Mouse (Mus musculus): ENCODE measurements around the gene Tmbim1. TPM values are rescaled to one million over a fixed set of nuclear protein-coding genes. Genes with fewer than 3 reads are reported as not detected.
"Not testable (repeated sequence)": the region's sequence is repeated elsewhere in the genome, so short reads cannot be mapped to it uniquely, and the experiment has no call there.

The Tmbim1 gene
- polyA plus RNA-seq, 1 experiment from 2014 or later, result 18.8 TPM

DNA sequence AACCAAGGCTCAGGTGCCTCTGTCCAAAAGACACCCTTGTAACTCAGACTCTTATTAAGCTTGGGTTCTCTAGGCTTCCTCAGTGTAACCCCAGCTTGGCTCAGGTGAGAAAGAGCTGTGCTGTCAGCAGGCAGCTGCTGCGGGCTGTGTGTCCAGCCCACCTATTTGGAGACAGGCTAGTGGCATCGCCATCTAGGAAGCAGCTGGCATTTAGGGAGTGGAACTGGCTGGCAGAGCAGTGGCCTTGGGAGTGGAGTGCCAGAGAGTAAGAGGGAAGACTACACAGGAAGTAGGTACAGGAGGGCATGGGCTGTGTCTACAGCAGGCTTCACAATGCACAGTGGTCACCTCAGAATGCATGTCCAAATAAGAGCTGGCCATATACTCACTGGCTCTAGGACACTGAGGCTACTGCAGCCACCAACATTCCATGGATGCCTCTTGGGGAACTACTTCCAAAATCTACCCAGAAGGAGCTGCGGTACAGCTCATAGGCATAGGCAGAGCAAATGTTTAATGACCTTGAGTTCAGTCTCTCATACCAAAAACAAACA, 11.3 kb downstream of the Tmbim1 start:
- Histone ChIP-seq H3K36me3 (ENCODE audit: control insufficient read depth, insufficient read depth) (peaks cover 8% of the 10 kb centered on the region), H3K9me3 (replicated peaks; ENCODE audit: control insufficient read depth, low read length) (no peaks in the 10 kb centered on the region), H3K4me3 (ENCODE audit: low read depth, low read length) (no peak overlapping the region), H3K4me1 (ENCODE audit: control insufficient read depth, low read depth, low read length) (peaks cover 43% of the 10 kb centered on the region), H3K9ac (ENCODE audit: low read depth, low read length) (no peak overlapping the region), H3K27ac (ENCODE audit: low read length) (no peak overlapping the region), H3K27me3 (ENCODE audit: control insufficient read depth, insufficient read depth, low read depth, low read length) (no peaks in the 10 kb centered on the region), H3K4me2 (ENCODE audit: low read depth, low read length) (no peak overlapping the region)
- ATAC-seq (ENCODE audit: low read depth), result no peak
- 92% methylated on average over 3 of the region's 3 CpGs for WGBS (ENCODE audit: insufficient replicate concordance)

DNA sequence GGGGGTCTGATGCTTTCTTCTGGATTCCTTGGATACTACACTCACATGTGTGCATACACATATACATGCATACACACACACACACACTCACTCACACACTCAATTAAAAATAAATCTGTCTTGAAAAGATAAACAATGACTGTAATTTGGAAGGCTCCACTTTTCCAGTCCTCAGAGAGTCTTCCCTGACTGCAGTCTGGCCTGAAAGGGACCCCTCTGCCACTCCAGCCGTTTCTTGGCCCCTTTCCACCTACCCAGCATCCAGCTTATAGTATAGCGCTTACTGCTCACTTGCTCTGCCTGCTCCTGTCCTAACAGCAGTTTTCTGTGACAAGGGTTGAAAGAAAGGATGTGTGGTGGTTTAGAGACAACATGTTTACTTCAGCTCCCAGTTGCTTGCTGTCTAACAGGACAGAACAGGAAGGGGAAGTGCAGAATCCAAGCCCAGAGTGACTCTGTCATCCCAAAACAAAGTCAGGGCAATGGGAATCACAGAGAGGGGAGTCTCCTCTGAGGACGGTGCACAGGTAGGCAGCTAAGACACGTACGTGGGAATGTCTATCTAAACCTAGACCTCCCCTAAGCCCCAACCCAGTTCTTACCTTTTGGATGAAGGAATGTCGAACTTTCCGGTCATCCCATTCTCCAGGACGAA, 12.0 kb downstream of the Tmbim1 start:
- no peak overlapping the region for H3K27ac ChIP-seq (ENCODE audit: low read length)
- no peak overlapping the region for H3K4me2 ChIP-seq (ENCODE audit: low read depth, low read length)
- 78% methylated on average over 8 of the region's 8 CpGs for WGBS (ENCODE audit: insufficient replicate concordance)
- H3K4me1 ChIP-seq (ENCODE audit: control insufficient read depth, low read depth, low read length), result peaks cover 42% of the 10 kb centered on the region
- H3K9me3 ChIP-seq (replicated peaks; ENCODE audit: control insufficient read depth, low read length), result no peaks in the 10 kb centered on the region
- H3K9ac ChIP-seq (ENCODE audit: low read depth, low read length), result no peak overlapping the region
- H3K27me3 ChIP-seq (ENCODE audit: control insufficient read depth, insufficient read depth, low read depth, low read length), result no peaks in the 10 kb centered on the region
- no peak overlapping the region for H3K4me3 ChIP-seq (ENCODE audit: low read depth, low read length)
- ATAC-seq (ENCODE audit: low read depth), result no peak
- H3K36me3 ChIP-seq (ENCODE audit: control insufficient read depth, insufficient read depth), result peaks cover 8% of the 10 kb centered on the region

DNA sequence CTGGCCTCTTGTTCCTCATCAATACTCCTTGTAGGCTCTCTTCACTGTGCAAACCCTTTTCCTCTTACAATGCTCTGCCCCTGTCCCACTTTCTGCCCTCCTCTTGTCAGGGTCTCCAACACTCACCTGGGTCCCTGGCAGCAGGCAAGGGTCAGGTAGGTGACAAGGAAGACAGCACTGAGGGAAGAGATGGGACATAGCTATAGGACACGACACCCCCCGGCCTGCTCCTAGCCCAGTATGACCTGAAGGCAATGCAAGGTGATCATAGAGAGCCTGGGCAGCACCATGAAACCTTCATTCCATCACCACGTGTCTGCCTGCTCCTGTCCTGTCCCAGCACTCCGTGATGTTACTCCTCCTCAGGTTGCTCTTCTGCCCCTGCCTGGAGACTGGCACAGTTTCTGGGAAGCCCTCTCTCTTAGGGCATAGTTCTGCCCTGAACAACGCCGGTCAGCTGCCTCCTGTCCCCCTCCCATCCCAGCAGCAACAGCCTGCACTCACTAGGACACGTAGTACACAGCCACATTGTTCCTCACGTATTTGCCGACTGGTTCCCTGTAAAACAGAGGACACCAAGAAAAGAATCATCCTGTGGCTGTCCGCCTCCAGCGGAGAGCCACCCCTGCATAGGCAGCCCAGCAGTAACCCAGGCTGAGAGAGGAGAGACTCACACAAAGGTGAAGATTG, 12.9 kb downstream of the Tmbim1 start:
- peaks cover 44% of the 10 kb centered on the region for H3K4me1 ChIP-seq (ENCODE audit: control insufficient read depth, low read depth, low read length)
- peaks cover 8% of the 10 kb centered on the region for H3K36me3 ChIP-seq (ENCODE audit: control insufficient read depth, insufficient read depth)
- H3K4me3 ChIP-seq (ENCODE audit: low read depth, low read length), result no peak overlapping the region
- no peak overlapping the region for H3K9ac ChIP-seq (ENCODE audit: low read depth, low read length)
- no peaks in the 10 kb centered on the region for H3K9me3 ChIP-seq (replicated peaks; ENCODE audit: control insufficient read depth, low read length)
- ATAC-seq (ENCODE audit: low read depth), result no peak
- H3K27me3 ChIP-seq (ENCODE audit: control insufficient read depth, insufficient read depth, low read depth, low read length), result no peaks in the 10 kb centered on the region
- no peak overlapping the region for H3K4me2 ChIP-seq (ENCODE audit: low read depth, low read length)
- H3K27ac ChIP-seq (ENCODE audit: low read length), result no peak overlapping the region
- 83% methylated on average over 11 of the region's 11 CpGs for WGBS (ENCODE audit: insufficient replicate concordance)

DNA sequence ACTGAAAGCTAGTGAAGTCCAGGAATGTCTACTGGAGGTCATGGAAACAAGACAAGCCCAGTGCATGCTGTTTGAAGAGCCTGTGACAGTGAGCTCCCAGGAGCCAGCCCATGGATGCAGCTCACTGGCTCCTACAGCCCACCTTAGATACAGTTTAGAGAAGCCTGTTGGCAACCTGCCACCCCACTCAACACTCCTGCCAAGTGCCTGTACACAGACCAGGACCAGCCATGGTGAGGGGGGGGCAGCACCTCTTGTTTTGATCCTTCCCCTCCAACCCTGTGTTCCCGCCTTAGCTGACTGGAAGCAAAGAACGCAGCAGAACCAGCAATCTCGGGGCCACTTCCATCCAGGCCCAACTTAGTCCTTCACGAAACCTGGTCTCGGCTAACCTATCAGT, 15.3 kb downstream of the Tmbim1 start:
- peaks cover 8% of the 10 kb centered on the region for H3K36me3 ChIP-seq (ENCODE audit: control insufficient read depth, insufficient read depth)
- no peaks in the 10 kb centered on the region for H3K9me3 ChIP-seq (replicated peaks; ENCODE audit: control insufficient read depth, low read length)
- ATAC-seq (ENCODE audit: low read depth), result no peak
- no peak overlapping the region for H3K27ac ChIP-seq (ENCODE audit: low read length)
- no peak overlapping the region for H3K4me2 ChIP-seq (ENCODE audit: low read depth, low read length)
- WGBS (ENCODE audit: insufficient replicate concordance), result 84% methylated on average over 5 of the region's 5 CpGs
- H3K9ac ChIP-seq (ENCODE audit: low read depth, low read length), result no peak overlapping the region
- no peak overlapping the region for H3K4me3 ChIP-seq (ENCODE audit: low read depth, low read length)
- H3K27me3 ChIP-seq (ENCODE audit: control insufficient read depth, insufficient read depth, low read depth, low read length), result no peaks in the 10 kb centered on the region
- H3K4me1 ChIP-seq (ENCODE audit: control insufficient read depth, low read depth, low read length), result peaks cover 27% of the 10 kb centered on the region

DNA sequence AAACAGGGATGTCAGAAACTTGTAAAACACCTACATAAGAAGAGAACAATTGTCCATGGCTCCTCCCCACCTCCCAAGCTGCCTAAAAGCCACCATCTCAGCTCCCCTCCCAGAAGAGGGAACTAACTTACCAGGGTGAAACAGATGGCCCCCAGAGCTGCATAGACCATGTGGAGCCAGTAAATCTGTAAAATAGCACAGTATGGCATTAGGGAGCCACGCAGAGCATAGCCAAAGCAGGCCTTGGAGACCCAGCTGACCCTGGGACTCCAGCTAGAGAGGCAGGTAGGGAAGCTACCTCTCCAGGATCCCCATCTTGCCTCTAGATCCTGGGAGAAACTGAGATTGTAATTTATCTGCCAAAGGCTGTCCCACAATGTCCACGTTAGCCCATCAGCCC, 15.7 kb downstream of the Tmbim1 start:
- ATAC-seq (ENCODE audit: low read depth), result no peak
- whole genome bisulfite sequencing (ENCODE audit: insufficient replicate concordance), result 66% methylated on average over 2 of the region's 2 CpGs
- Histone ChIP-seq H3K4me1 (ENCODE audit: control insufficient read depth, low read depth, low read length) (peaks cover 23% of the 10 kb centered on the region), H3K36me3 (ENCODE audit: control insufficient read depth, insufficient read depth) (peaks cover 8% of the 10 kb centered on the region), H3K9ac (ENCODE audit: low read depth, low read length) (no peak overlapping the region), H3K27ac (ENCODE audit: low read length) (no peak overlapping the region), H3K4me3 (ENCODE audit: low read depth, low read length) (no peak overlapping the region), H3K27me3 (ENCODE audit: control insufficient read depth, insufficient read depth, low read depth, low read length) (no peaks in the 10 kb centered on the region), H3K9me3 (replicated peaks; ENCODE audit: control insufficient read depth, low read length) (no peaks in the 10 kb centered on the region), H3K4me2 (ENCODE audit: low read depth, low read length) (no peak overlapping the region)

DNA sequence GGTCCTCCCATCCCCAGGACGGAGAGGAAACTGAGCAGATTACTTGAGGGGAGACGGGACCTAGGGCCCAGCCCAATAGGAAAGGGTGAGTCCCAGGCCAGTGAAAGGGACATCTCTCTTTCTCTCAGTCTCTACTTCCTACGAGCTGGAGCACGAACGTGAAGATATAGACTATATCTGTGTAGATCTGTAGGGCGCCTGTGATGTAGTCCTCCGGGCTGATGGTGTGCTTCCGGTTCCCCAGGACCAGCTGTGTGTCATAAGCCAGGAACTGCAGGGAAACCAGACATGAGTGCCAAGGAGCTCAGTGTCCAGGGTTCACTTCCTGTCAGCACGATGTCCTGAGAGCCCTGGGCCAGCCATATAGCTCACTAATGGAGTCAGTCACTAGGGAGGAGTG, 16.2 kb downstream of the Tmbim1 start:
- no peaks in the 10 kb centered on the region for H3K9me3 ChIP-seq (replicated peaks; ENCODE audit: control insufficient read depth, low read length)
- 69% methylated on average over 9 of the region's 9 CpGs for WGBS (ENCODE audit: insufficient replicate concordance)
- H3K27ac ChIP-seq (ENCODE audit: low read length), result no peak overlapping the region
- no peak for ATAC-seq (ENCODE audit: low read depth)
- H3K4me3 ChIP-seq (ENCODE audit: low read depth, low read length), result no peak overlapping the region
- peaks cover 20% of the 10 kb centered on the region for H3K4me1 ChIP-seq (ENCODE audit: control insufficient read depth, low read depth, low read length)
- H3K36me3 ChIP-seq (ENCODE audit: control insufficient read depth, insufficient read depth), result peaks cover 8% of the 10 kb centered on the region
- H3K4me2 ChIP-seq (ENCODE audit: low read depth, low read length), result no peak overlapping the region
- H3K9ac ChIP-seq (ENCODE audit: low read depth, low read length), result no peak overlapping the region
- no peaks in the 10 kb centered on the region for H3K27me3 ChIP-seq (ENCODE audit: control insufficient read depth, insufficient read depth, low read depth, low read length)

DNA sequence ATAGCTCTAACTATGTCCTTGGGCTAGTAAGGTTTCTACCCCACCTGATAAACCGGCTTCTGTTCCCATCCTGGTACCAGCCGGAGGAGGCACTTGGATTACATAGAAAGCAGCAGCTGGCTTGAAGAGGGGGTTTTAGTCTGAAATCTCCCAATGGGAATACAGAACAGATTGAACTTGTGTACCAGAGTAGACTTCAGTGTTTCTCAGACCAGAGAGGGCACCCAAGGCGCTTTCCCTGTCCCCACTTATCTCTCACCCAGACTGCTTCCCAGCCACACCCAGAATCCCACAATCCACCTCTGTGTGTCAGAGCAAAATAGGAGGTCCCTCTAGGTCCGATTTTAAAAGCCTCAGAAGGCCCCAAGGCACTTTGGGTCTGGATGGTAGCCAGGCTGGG, 17.1 kb downstream of the Tmbim1 start:
- Histone ChIP-seq H3K4me1 (ENCODE audit: control insufficient read depth, low read depth, low read length) (peaks cover 26% of the 10 kb centered on the region), H3K4me2 (ENCODE audit: low read depth, low read length) (no peak overlapping the region), H3K27ac (ENCODE audit: low read length) (peak overlapping the region; percentile 12; the same call in 1 of the 2 replicates), H3K4me3 (ENCODE audit: low read depth, low read length) (no peak overlapping the region), H3K9ac (ENCODE audit: low read depth, low read length) (no peak overlapping the region; the same call in 1 of the 2 replicates), H3K36me3 (ENCODE audit: control insufficient read depth, insufficient read depth) (peaks cover 8% of the 10 kb centered on the region), H3K27me3 (ENCODE audit: control insufficient read depth, insufficient read depth, low read depth, low read length) (no peaks in the 10 kb centered on the region), H3K9me3 (replicated peaks; ENCODE audit: control insufficient read depth, low read length) (no peaks in the 10 kb centered on the region)
- whole genome bisulfite sequencing (ENCODE audit: insufficient replicate concordance), result 64% methylated on average over 4 of the region's 4 CpGs
- no peak for ATAC-seq (ENCODE audit: low read depth)

DNA sequence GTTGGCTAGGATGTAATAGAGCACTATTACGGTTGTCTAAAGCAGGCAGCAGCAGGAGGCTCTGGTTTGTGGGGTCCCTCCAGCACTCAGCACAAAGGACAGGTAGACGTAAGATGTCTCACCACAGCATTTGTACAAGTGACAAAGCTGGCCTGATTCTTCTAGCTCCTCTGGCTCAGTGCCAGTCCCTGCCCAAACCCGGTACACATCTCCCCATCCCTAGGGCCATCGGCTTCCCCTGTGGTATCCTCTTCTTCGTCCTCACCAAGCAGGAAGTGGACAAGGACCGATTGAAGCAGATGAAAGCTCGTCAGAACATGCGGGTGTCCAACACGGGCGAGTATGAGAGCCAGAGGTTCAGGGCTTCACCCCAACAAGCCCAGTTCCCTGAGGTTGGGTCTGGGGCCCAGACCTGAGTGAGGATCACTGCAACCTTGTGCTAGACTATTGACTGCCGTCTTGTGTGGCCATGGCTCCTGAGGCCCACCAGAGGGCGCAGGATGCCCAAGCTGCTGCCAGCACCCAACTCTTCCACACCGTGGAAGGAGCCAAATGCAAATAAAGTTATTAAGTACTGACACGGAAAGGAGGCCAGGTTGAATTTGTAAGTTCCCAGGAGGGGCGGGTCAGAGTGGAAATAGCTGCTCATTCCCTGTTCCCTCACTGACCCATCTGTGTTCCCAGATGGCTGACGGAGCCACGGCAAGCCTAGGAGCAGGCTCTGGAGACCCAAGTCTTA, 18.4 kb downstream of the Tmbim1 start:
- H3K9me3 ChIP-seq (replicated peaks; ENCODE audit: control insufficient read depth, low read length); H3K4me2 ChIP-seq (ENCODE audit: low read depth, low read length); ATAC-seq (ENCODE audit: low read depth); H3K4me3 ChIP-seq (ENCODE audit: low read depth, low read length); H3K27me3 ChIP-seq (ENCODE audit: control insufficient read depth, insufficient read depth, low read depth, low read length); H3K9ac ChIP-seq (ENCODE audit: low read depth, low read length); H3K27ac ChIP-seq (ENCODE audit: low read length): not testable (repeated sequence)
- peaks cover 30% of the 10 kb centered on the region for H3K4me1 ChIP-seq (ENCODE audit: control insufficient read depth, low read depth, low read length)
- WGBS (ENCODE audit: insufficient replicate concordance), result 55% methylated on average over 15 of the region's 17 CpGs
- peaks cover 12% of the 10 kb centered on the region for H3K36me3 ChIP-seq (ENCODE audit: control insufficient read depth, insufficient read depth)
